Mouse (Mus musculus) hindbrain, postnatal 0 days (tissue): ENCODE measurements at regions not wholly inside any gene's neighbourhood (a gene's known extent, or its start where the extent isn't known, plus 50 kb on each side); places are given as distances from the start of the nearest gene placed in this dataset.
"Not testable (repeated sequence)": the region's sequence is repeated elsewhere in the genome, so short reads cannot be mapped to it uniquely, and the experiment has no call there.

ENCODE experiments used
- ATAC-seq: fragments of 200-750 bp; cut with Nextera tagmentation; 2 replicates; pipeline ENCODE4 v1.8.0; 2017; ENCODE audit warnings: mild to moderate bottlenecking, moderate TSS enrichment, moderate library complexity
- DNase-seq: peaks from one replicate; pipeline ENCODE4 v3.0.0-alpha.2; 2015; ENCODE audit warnings: low spot score
- H3K27ac ChIP-seq: fragments of 300-500 bp; sonication (generic); 2 replicates; pipeline ENCODE4 v1.5.1; 2014; ENCODE audit warnings: mild to moderate bottlenecking
- H3K27me3 ChIP-seq: fragments of 300-500 bp; sonication (generic); 2 replicates; pipeline ENCODE4 v1.6.1; 2014; ENCODE audit warnings: low read length, mixed read lengths; ENCODE audit not compliant: insufficient read depth
- H3K36me3 ChIP-seq: fragments of 300-500 bp; sonication (generic); 2 replicates; pipeline ENCODE4 v1.6.1; 2014; ENCODE audit warnings: low read length, mixed read lengths; ENCODE audit not compliant: insufficient read depth
- H3K4me1 ChIP-seq: fragments of 300-500 bp; sonication (generic); 2 replicates; pipeline ENCODE4 v1.6.1; 2014; ENCODE audit warnings: antibody characterized with exemption, low read length, mixed read lengths; ENCODE audit not compliant: insufficient read depth
- H3K4me2 ChIP-seq: fragments of 300-500 bp; sonication (generic); 2 replicates; pipeline ENCODE4 v1.6.1; 2014; ENCODE audit warnings: low read depth, mild to moderate bottlenecking, low read length, moderate library complexity, mixed read lengths
- H3K4me3 ChIP-seq: fragments of 300-500 bp; sonication (generic); 2 replicates; pipeline ENCODE4 v1.5.1; 2014; ENCODE audit warnings: low read length
- H3K9ac ChIP-seq: fragments of 300-500 bp; sonication (generic); replicated peaks from 2 replicates; pipeline ENCODE4 v1.6.1; 2014; ENCODE audit warnings: mild to moderate bottlenecking, low read length, moderate library complexity, mixed read lengths
- H3K9me3 ChIP-seq: fragments of 300-500 bp; sonication (generic); 2 replicates; pipeline ENCODE4 v1.6.1; 2016; ENCODE audit warnings: low read length, mixed read lengths
- CTCF ChIP-seq: IDR thresholded peaks from 2 replicates; pipeline ENCODE4 v1.5.1; 2016; ENCODE audit warnings: antibody characterized with exemption, control low read depth, low read depth
- WGBS: fragments of 180-500 bp; shearing (Covaris S2); extraction: QIAGEN DNeasy Blood & Tissue Kit; methylation state at CpG from one replicate; pipeline ENCODE4 v1.1.7; 2014; 5-methylcytosine and 5-hydroxymethylcytosine counted together

DNA sequence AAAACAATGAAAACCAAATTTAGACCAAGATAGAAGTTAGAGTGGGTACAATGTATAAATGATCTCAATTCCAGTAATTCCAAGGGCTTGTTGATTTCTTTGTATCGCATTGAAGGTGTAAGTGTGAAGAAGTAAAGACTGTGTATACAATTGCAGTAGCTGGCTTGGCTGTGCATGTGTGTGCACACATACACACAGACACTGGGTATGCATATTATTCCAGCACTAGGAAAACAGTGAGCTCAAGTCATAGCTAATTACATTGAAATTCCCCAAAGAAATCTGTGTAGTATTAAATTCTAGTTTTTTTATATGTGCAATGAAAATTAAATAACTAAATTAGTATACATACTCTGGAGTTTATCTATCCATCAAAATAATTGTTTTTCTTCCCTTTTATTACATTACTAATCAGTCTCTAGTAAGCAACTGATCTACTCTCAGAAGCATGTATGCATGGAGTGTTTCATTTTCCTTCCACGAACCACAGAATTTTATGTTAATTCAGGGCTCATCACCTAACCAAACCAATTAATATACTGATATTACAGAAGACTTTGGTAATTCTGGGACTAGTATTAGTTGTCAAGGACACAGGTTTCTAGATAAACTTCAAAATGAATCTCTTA lies 56.5 kb downstream of the Gm8797 start:
- Histone ChIP-seq H3K4me2 (no peak overlapping the region), H3K9me3 (no peaks in the 10 kb centered on the region), H3K27ac (no peak overlapping the region), H3K4me1 (no peaks in the 10 kb centered on the region), H3K36me3 (no peaks in the 10 kb centered on the region), H3K4me3 (no peak overlapping the region), H3K27me3 (no peaks in the 10 kb centered on the region), H3K9ac (no peak overlapping the region)
- WGBS: 89% methylated on average over 2 of the region's 2 CpGs
- no peak for TF ChIP-seq CTCF
- ATAC-seq (no peak), DNase-seq (no peak)

DNA sequence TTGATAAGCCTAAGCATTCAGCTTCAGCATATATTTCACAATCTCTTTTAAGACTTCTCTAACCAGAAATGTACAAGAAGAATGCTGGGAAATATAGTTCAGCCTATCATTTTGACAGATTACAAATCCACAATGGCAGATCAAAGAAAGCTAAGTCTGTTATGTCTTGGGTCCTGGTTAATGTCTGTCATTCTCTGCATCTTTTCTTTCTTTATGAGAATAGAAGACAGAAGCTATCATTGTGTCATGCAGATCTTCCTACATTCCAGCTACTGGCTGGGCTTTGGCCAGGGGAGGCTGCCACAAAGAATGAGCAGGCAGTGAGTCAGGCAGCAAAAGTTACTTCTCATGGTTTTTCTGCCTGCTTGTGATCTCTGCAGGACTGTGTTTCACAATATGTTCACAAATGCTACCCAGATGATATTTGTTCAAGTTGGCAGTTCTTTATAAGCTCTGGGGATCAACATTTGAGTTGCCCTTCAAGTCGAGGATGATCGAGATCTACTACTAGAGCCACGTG lies 60.5 kb downstream of the Gm8797 start:
- ATAC-seq: no peak

DNA sequence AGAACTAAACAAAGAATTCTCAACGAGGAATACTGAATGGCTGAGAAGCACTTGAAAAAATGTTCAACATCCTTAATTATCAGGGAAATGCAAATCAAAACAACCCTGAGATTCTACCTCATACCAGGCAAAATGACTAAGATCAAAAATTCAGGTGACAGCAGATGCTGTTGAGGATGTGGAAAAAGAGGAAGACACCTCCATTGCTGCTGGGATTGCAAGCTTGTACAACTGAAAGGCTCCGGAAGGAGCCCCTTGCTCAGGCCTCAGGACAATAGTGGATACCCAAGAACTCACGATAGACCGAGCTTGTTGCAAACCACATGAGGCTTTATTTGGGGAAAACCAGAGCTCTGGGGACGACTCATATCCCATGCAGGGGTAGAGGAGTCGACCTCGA lies 69.6 kb downstream of the Gm8797 start:
- H3K4me1 ChIP-seq, DNase-seq, H3K36me3 ChIP-seq, H3K9ac ChIP-seq, H3K4me2 ChIP-seq, H3K27me3 ChIP-seq, ATAC-seq, H3K4me3 ChIP-seq, H3K9me3 ChIP-seq, H3K27ac ChIP-seq: not testable (repeated sequence)
- 93% methylated on average over 7 of the region's 7 CpGs for WGBS

More for the DNA sequence above, 60.5 kb downstream of the Gm8797 start:
- Histone ChIP-seq H3K4me2 (no peak overlapping the region), H3K9ac (no peak overlapping the region), H3K4me3 (no peak overlapping the region), H3K36me3 (no peaks in the 10 kb centered on the region), H3K9me3 (no peaks in the 10 kb centered on the region), H3K27me3 (no peaks in the 10 kb centered on the region), H3K4me1 (no peaks in the 10 kb centered on the region), H3K27ac (no peak overlapping the region)
- DNase-seq: no peak
- 82% methylated on average over 3 of the region's 3 CpGs for WGBS
- no peak for TF ChIP-seq CTCF

- not testable (repeated sequence) for DNase-seq, H3K36me3 ChIP-seq, H3K9ac ChIP-seq, ATAC-seq, H3K4me2 ChIP-seq, H3K4me1 ChIP-seq, H3K4me3 ChIP-seq, H3K27ac ChIP-seq, H3K9me3 ChIP-seq, H3K27me3 ChIP-seq
- 31% methylated on average over 19 of the region's 20 CpGs for WGBS
Observed at GRCm38 (mm10) chr3:5860237-5860636, 109.6 kb downstream of the Gm8797 start.

DNA sequence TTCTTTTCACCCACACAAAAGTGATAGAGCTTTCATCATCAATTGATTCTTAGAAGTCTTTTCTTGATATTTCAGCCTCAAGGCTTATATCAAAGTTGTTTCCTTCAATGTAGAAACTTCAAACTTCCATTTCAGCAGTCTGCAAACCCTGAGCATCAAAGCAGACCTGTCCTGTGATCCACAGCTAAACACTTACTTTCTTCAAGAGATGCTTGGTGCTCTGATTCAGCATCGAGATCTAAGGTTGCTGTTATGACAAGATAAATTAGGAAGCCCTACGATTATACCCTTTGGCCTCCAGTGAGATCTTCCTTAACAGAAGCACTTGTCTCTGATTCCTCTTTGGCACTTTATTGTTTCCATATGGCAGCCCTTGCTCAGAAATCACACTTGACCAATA lies 119.8 kb downstream of the Gm8797 start:
- 82% methylated on average over 2 of the region's 2 CpGs for WGBS
- no peaks in the 10 kb centered on the region for H3K4me1 ChIP-seq
- ATAC-seq (no peak), DNase-seq (no peak)
- H3K4me3 ChIP-seq: no peak overlapping the region
- H3K4me2 ChIP-seq: no peak overlapping the region
- no peaks in the 10 kb centered on the region for H3K27me3 ChIP-seq
- H3K36me3 ChIP-seq: no peaks in the 10 kb centered on the region
- no peak for TF ChIP-seq CTCF
- H3K9ac ChIP-seq: no peak overlapping the region
- H3K27ac ChIP-seq: no peak overlapping the region
- no peaks in the 10 kb centered on the region for H3K9me3 ChIP-seq

GRCm38 (mm10) chr3:5879113-5879512 lies 128.5 kb downstream of the Gm8797 start:
- Histone ChIP-seq H3K27ac (no peak overlapping the region), H3K27me3 (no peaks in the 10 kb centered on the region), H3K4me1 (no peaks in the 10 kb centered on the region), H3K36me3 (no peaks in the 10 kb centered on the region), H3K9me3 (no peaks in the 10 kb centered on the region), H3K9ac (no peak overlapping the region), H3K4me2 (no peak overlapping the region), H3K4me3 (no peak overlapping the region)
- ATAC-seq (no peak), DNase-seq (no peak)
- TF ChIP-seq CTCF: no peak

DNA sequence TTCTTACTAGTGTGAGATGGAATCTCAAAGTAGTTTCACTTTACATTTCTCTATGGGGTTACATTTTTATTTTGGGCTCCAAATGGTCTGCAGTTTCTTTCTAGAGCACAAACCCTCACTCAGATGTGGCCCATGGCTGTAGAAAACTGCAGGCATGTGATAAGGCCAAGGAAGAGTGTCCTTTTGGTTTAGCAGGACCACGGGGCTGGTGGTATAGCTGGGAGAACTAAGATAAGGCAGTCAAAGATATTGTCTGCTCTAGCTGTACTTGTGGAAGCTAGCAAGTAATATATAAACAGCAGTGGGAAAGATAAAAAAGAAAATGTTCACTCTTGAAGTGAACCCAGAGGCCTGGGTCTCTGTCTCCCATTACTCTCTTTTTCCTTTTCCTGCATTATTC lies 166.9 kb downstream of the Gm8797 start:
- 86% methylated on average over 1 of the region's 1 CpGs for WGBS
- Histone ChIP-seq H3K36me3 (no peaks in the 10 kb centered on the region), H3K4me1 (no peaks in the 10 kb centered on the region), H3K9ac (no peak overlapping the region), H3K4me3 (no peak overlapping the region), H3K4me2 (no peak overlapping the region), H3K27ac (no peak overlapping the region), H3K9me3 (no peaks in the 10 kb centered on the region), H3K27me3 (no peaks in the 10 kb centered on the region)
- ATAC-seq: no peak
- no peak for DNase-seq
- TF ChIP-seq CTCF: no peak

DNA sequence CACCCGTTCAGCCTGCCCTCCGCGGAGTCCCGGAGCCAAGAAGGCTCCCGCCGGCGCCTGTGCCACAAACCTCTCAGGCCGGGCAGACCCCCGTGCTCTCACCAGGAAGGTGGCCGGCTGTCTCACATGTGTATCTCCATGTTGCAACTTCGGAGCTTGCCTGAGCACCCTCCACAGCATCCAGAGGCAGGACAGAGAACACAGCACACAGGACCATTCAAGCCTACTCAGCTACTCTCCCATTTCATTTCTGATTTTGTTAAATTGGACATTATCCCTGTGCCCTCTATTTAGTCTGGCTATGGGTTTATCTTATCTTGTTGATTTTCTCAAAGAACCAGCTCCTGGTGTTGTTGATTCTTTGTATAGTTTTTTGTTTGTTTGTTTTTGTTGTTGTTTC lies 199.6 kb downstream of the Gm8797 start:
- H3K27me3 ChIP-seq, DNase-seq, H3K4me3 ChIP-seq, H3K9me3 ChIP-seq, H3K4me1 ChIP-seq, H3K27ac ChIP-seq, H3K36me3 ChIP-seq, H3K4me2 ChIP-seq, ATAC-seq, H3K9ac ChIP-seq: not testable (repeated sequence)
- 92% methylated on average over 11 of the region's 11 CpGs for WGBS

GRCm38 (mm10) chr3:5989011-5989645 lies 238.5 kb downstream of the Gm8797 start:
- DNase-seq, H3K9me3 ChIP-seq, H3K4me2 ChIP-seq, H3K27ac ChIP-seq, ATAC-seq, H3K4me1 ChIP-seq, H3K4me3 ChIP-seq, H3K27me3 ChIP-seq, H3K36me3 ChIP-seq, H3K9ac ChIP-seq: not testable (repeated sequence)
- 72% methylated on average over 5 of the region's 5 CpGs for WGBS
